Mouse (Mus musculus) c-Kit-negative CD71-positive TER-119-positive erythroid progenitor cells, embryonic 14.5 days (primary cell): ENCODE results near the gene Ddx43.

Experiments used
- DNase-seq: peaks from one replicate; pipeline ENCODE4 v3.0.0-alpha.2; 2013; ENCODE audit warnings: low read depth, low spot score

Ddx43 gene

GRCm38 (mm10) chr9:78372827-78373504, 22.6 kb upstream of the Ddx43 start:
- no peak for DNase-seq

- DNase-seq: no peak
Observed at GRCm38 (mm10) chr9:78374397-78374796, 21.2 kb upstream of the Ddx43 start.

- no peak for DNase-seq
Observed at GRCm38 (mm10) chr9:78374885-78375389, 20.6 kb upstream of the Ddx43 start.

GRCm38 (mm10) chr9:78375486-78375885, 20.1 kb upstream of the Ddx43 start:
- no peak for DNase-seq

GRCm38 (mm10) chr9:78377546-78377945, 18.0 kb upstream of the Ddx43 start:
- DNase-seq: no peak

- no peak for DNase-seq
Observed at GRCm38 (mm10) chr9:78378113-78378785, 17.3 kb upstream of the Ddx43 start, which contains the start of gene Ooep. Gene Ooep, minus strand, starts transcription at chr9:78378725.

GRCm38 (mm10) chr9:78385893-78386292, 9.7 kb upstream of the Ddx43 start:
- DNase-seq: no peak

GRCm38 (mm10) chr9:78386947-78387346, 8.6 kb upstream of the Ddx43 start:
- DNase-seq: no peak

- no peak for DNase-seq
Observed at GRCm38 (mm10) chr9:78389981-78390380, 5.6 kb upstream of the Ddx43 start.

GRCm38 (mm10) chr9:78393741-78394140, 1.8 kb upstream of the Ddx43 start:
- no peak for DNase-seq

- DNase-seq: no peak
Observed at GRCm38 (mm10) chr9:78394602-78395001, 975 bp upstream of the Ddx43 start.

- no peak for DNase-seq
Observed at GRCm38 (mm10) chr9:78395244-78395629, 340 bp upstream of the Ddx43 start.

GRCm38 (mm10) chr9:78396517-78396916, 940 bp downstream of the Ddx43 start:
- no peak for DNase-seq

GRCm38 (mm10) chr9:78400570-78400969, 5.0 kb downstream of the Ddx43 start:
- DNase-seq: no peak

- DNase-seq: no peak
Observed at GRCm38 (mm10) chr9:78401596-78401995, 6.0 kb downstream of the Ddx43 start.

GRCm38 (mm10) chr9:78427362-78427781, 31.8 kb downstream of the Ddx43 start:
- no peak for DNase-seq

GRCm38 (mm10) chr9:78428185-78428584, 32.6 kb downstream of the Ddx43 start:
- DNase-seq: no peak

- DNase-seq: no peak
Observed at GRCm38 (mm10) chr9:78428870-78429432, 33.4 kb downstream of the Ddx43 start.

GRCm38 (mm10) chr9:78429551-78429950, 34.0 kb downstream of the Ddx43 start:
- no peak for DNase-seq

- no peak for DNase-seq
Observed at GRCm38 (mm10) chr9:78430486-78430885, 34.9 kb downstream of the Ddx43 start.

- DNase-seq: no peak
Observed at GRCm38 (mm10) chr9:78432471-78432870, 36.9 kb downstream of the Ddx43 start.

GRCm38 (mm10) chr9:78439426-78439825, 43.8 kb downstream of the Ddx43 start:
- no peak for DNase-seq

GRCm38 (mm10) chr9:78442237-78442578, 46.6 kb downstream of the Ddx43 start:
- no peak for DNase-seq
